Mouse (Mus musculus) thymus, postnatal 10 days (tissue): ENCODE results near the gene Cfap43.

Experiments used
- DNase-seq, 2 experiments: peaks; one replicate each; pipeline ENCODE4 v3.0.0; 2021; ENCODE audit warnings: low spot score in 2 of 2

Gene Cfap43

GRCm38 (mm10) chr19:47713457-47713856 lies 205.6 kb downstream of the Cfap43 start:
- no peak for DNase-seq

- no peak for DNase-seq
Measured at GRCm38 (mm10) chr19:47710376-47710775, 208.7 kb downstream of the Cfap43 start.

- no peak for DNase-seq
Measured at GRCm38 (mm10) chr19:47705772-47706309, 213.2 kb downstream of the Cfap43 start.

- no peak for DNase-seq
Measured at GRCm38 (mm10) chr19:47705080-47705771, 213.9 kb downstream of the Cfap43 start.

- no peak for DNase-seq
Measured at GRCm38 (mm10) chr19:47700509-47700908, 218.6 kb downstream of the Cfap43 start.

GRCm38 (mm10) chr19:47699743-47700142 lies 219.3 kb downstream of the Cfap43 start:
- no peak for DNase-seq

- no peak for DNase-seq
Measured at GRCm38 (mm10) chr19:47698266-47698665, 220.8 kb downstream of the Cfap43 start.

- no peak for DNase-seq
Measured at GRCm38 (mm10) chr19:47697067-47697466, 222.0 kb downstream of the Cfap43 start.

- DNase-seq: no peak
Measured at GRCm38 (mm10) chr19:47696411-47696810, 222.7 kb downstream of the Cfap43 start.

GRCm38 (mm10) chr19:47695725-47696124 lies 223.4 kb downstream of the Cfap43 start:
- no peak for DNase-seq

GRCm38 (mm10) chr19:47691994-47692393 lies 227.1 kb downstream of the Cfap43 start, which contains the start of gene Col17a1:
Gene Col17a1 (minus strand): TSS chr19:47692094.
- no peak for DNase-seq

GRCm38 (mm10) chr19:47689592-47689991 lies 229.5 kb downstream of the Cfap43 start:
- DNase-seq: no peak
